Mouse (Mus musculus): ENCODE results near the gene Ifitm10.
A peak's percentile ranks its signal among the peaks of the same experiment; 100 is the strongest.
"Not testable (repeated sequence)": the region's sequence is repeated elsewhere in the genome, so short reads cannot be mapped to it uniquely, and the experiment has no call there.

Gene Ifitm10

GRCm38 (mm10) chr7:142360743-142361142 is 12.8 kb downstream of the Ifitm10 start:
- DNase-seq (ENCODE audit: low read depth), result no peak

DNA sequence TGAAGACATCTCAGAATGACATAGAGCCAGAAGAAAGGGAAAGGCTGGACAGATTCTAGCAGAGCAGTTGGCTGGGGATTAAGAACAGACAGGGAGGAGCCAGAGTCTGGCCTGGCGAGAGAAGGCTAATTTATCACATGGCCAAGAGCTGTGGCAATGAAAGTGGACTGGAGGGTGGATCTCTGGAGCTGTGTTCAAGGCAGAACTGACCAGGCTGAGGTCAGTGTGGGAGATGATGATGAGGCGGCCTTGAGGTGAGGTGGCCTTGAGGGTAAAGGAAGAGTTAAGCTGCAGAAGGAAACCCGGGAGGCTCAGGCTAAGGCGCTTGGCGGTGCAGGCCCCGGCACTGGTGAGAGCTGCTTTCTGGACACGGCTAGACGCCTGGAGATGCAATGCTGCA is 14.4 kb downstream of the Ifitm10 start:
- DNase-seq (ENCODE audit: low read depth), result no peak

DNA sequence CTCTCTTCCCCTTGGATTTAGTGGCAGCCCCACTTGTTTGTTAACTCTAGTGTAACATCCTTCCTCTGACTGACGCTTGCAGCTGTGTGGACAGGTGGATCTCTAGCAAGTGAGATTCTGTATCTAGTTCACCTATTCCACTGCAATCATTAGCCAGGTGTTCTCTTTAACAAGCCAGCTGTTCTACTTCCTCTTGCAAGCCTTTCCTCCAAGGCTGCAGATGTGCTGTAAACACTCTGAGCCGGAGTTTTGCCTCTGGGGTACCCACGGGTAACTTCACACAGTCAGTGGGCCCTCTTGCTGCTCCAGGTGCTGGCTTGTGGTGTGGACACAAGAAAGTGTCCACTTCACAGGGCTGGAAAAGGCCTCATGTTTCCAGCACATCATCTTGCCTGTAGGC is 16.0 kb downstream of the Ifitm10 start:
- no peak for DNase-seq (ENCODE audit: low read depth)

GRCm38 (mm10) chr7:142354661-142355233 is 18.8 kb downstream of the Ifitm10 start:
- DNase-seq (ENCODE audit: low read depth), result no peak

GRCm38 (mm10) chr7:142353854-142354253 is 19.7 kb downstream of the Ifitm10 start:
- DNase-seq (ENCODE audit: low read depth), result no peak

DNA sequence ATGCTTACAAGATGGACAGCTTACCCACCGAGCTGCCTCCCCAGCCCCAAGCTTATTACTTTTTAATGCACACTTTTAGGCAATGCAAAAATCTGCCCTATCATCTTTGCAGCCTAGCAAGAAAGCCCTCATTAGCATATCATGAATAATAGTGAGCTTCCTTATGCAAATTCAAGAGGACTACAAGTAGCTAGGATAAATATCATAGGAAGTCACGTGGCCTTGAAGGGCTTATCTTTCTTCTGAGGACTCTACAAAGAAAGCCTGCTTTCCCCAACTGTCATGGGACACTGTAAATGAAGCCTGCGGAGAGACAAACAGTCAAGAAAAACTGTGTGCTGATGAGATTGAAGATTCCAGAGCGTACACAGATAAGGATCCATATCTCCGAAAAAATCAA is 22.0 kb downstream of the Ifitm10 start:
- DNase-seq (ENCODE audit: low read depth), result no peak

- DNase-seq (ENCODE audit: low read depth), result no peak
These were observed 24.1 kb downstream of the Ifitm10 start for GRCm38 (mm10) chr7:142349308-142349961.

GRCm38 (mm10) chr7:142347542-142347941 is 26.0 kb downstream of the Ifitm10 start:
- DNase-seq (ENCODE audit: low read depth), result no peak

- no peak for DNase-seq (ENCODE audit: low read depth)
These were observed 31.3 kb downstream of the Ifitm10 start for GRCm38 (mm10) chr7:142342247-142342640.

GRCm38 (mm10) chr7:142341564-142342246 is 31.8 kb downstream of the Ifitm10 start:
- no peak for DNase-seq (ENCODE audit: low read depth)

GRCm38 (mm10) chr7:142340269-142340970 is 33.1 kb downstream of the Ifitm10 start:
- DNase-seq (ENCODE audit: low read depth), result no peak

DNA sequence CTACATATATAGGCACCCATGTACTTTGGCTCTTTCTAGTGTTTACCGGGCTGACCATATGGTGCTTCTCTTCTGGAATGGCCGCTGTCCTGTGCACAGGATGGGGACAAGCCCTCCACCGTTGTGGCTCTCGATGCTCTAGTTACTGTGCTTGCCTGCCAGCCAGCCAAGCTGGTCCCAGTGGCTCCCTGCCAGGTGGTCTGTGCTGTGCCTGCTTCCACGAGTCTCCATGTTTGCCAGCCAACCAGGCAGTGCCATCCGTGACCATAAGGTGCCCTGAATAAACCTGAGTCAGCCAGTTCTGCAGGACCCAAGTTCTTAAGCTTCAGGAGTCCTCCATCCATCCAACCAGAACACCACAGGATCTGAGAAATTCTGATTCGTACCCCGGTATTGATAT is 38.4 kb downstream of the Ifitm10 start:
- no peak for DNase-seq (ENCODE audit: low read depth)

- peak; percentile 48 for DNase-seq (ENCODE audit: low read depth)
These were observed 39.3 kb downstream of the Ifitm10 start for GRCm38 (mm10) chr7:142334246-142334645.

DNA sequence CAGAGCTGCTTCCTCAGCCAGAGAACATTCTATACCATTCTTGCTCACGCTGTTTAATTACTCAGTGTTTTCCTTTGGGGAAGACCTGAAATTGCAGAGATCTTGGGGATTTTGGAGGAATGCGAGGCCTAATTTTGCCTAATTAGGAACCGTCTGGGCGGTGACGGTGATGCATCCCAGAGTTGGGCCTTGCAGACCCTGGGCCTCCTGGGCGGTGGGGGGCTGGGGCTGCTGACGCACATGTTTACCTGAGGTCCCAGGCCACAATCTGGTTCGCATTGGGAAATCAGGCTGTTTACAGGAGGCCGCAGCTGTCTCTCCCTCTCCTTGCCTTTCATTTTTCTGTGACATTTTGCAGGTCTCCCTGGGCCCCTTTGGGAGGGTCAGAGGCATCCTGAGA is 40.8 kb downstream of the Ifitm10 start:
- not testable (repeated sequence) for DNase-seq (ENCODE audit: low read depth)

- DNase-seq (ENCODE audit: low read depth), result no peak
These were observed 42.3 kb downstream of the Ifitm10 start for GRCm38 (mm10) chr7:142331281-142331680.

DNA sequence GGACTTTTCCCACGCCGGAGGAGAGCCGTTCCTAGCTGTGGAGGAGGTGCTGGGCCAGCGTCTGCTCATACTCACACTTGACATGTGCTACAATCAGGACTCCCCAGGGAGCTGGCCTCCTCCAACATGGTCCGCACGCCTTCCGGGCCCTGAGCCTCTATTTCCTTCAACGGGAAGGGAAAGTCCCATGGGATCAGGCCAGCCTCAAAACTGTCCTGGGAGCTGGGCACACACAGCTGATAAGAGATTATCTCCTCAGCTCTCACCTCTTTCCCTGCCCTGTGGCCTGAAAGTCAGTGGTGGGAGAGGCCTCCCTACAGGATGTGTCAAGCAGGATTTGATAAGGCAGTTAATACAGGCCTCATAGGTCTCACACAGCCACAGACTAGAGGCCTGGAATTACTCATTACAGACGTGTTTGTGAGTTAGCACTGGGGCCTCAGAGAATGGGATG is 43.3 kb downstream of the Ifitm10 start:
- no peak for DNase-seq (ENCODE audit: low read depth)

DNA sequence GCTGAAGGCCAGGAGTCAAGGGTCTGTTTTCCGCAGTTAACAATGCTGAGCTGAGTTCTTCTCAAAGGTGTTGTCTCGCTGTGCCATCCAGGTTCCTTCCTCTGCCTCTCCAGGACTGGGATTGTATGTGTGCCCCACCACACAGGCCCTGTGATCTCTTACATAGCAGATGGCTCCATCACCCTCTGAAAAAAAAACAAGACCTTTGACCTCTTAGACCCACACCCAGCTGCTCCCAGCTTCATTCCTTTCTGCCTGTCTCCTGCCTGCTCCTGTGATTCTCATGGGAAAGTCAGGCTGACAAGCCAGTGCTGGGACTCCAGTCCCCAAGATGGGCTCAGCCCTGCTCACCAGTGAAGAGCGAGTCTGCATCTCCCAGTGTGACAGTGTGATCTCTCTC is 45.0 kb downstream of the Ifitm10 start:
- DNase-seq (ENCODE audit: low read depth), result no peak

DNA sequence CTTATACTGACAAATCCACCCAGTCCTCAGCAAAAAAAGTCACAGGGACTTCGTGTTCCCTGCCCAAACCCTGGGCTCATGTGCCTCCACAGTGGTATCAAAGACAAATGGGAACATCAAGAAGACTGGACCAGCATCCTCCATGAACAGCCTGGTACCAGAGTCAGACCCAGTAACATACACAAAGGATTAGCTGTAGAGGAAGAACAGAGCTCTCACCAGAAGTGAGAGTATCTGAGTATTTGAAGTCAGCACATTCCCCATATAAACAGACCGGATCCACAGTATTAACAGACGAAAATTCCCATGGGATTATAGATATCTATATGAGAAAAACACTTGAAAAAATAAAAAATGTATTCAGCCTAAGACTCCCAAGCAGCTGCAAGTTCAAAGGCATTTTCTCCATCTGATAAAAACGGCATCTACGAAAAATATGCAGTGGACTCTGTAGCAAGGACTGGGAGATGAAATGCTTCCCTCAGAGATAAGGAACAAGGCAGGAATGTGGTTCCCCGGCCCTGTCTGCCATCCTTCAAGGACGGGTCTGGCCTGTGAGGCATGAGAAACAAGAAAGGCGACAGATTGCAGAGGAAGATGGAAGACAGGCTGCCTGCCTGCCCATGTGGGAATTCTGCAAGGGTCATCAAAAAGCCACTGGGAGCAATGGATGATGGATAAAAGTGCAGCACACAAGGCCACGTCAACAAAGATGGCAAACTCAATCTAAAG is 46.7 kb downstream of the Ifitm10 start:
- no peak for DNase-seq (ENCODE audit: low read depth)

DNA sequence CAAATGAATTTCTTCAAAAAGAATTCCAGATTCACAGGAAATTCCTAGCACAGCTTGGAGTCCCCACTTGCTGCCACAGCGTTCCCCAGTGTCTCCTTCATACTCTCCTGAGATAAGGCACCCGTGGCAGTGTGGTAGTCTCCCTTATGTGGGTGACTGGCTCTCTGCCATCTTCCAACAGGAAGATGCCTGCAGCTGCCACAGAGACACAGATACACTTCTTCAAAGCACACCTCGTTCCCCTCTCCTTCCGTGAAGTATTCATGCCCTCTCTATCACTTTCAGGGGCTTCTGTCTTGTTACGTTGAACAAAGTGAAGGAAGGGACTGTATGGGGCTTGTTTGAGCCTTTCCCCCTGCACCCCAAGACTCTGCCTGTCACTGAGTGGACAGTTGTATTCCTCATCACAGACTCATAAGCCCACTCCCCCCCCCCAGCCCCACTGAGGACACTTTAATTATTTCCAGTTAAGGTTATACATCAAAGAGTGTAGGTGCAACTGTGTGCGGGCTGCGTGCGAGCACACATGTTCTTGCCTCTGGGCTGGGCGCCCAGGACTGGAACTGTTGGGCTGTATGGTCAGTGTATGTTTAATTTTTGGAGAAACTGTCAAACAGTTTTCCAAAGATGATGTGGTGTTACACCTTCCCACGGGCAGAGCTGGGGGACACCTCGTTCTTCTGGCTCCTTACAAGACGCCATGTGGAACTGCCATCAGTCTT is 50.0 kb downstream of the Ifitm10 start:
- DNase-seq (ENCODE audit: low read depth), result no peak

DNA sequence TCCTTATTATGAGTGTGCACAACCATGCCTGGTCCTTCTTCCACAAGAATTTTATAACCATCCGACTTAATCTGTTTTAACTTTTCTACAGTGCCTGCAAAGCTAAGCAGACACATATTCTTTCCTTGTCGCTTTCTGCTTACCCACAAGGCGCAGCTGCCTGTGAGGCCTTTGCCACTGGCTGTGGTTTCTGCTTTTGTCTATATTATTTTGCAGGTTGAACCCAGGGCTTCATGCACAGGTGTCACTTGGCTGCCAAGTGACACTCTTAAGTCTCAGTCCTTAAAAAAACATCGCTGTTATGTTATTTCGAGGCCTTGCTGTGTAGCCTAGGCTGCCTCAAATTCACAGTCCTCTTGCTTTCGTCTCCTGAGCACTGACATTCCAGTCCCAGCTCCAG is 50.9 kb downstream of the Ifitm10 start:
- DNase-seq (ENCODE audit: low read depth), result no peak

GRCm38 (mm10) chr7:142321637-142322306 is 51.8 kb downstream of the Ifitm10 start:
- DNase-seq (ENCODE audit: low read depth), result not testable (repeated sequence)
